Mouse (Mus musculus) adrenal gland, postnatal 25 days (tissue): ENCODE data around the gene Myo1e. TPM values are rescaled to one million over a fixed set of nuclear protein-coding genes. Genes with fewer than 3 reads are reported as not detected.
"Not testable (repeated sequence)": the region's sequence is repeated elsewhere in the genome, so short reads cannot be mapped to it uniquely, and the experiment has no call there.

ENCODE experiments used
- DNase-seq: peaks from one replicate; pipeline ENCODE4 v3.0.0; 2021; ENCODE audit warnings: mixed read lengths
- total RNA-seq: library from RNA; stranded (reverse); gene quantifications from 2 replicates; pipeline ENCODE4 v1.2.3, GENCODE M21; 2021

Myo1e gene
- total RNA-seq, 1 experiment from 2014 or later, result 24.5 TPM

DNA sequence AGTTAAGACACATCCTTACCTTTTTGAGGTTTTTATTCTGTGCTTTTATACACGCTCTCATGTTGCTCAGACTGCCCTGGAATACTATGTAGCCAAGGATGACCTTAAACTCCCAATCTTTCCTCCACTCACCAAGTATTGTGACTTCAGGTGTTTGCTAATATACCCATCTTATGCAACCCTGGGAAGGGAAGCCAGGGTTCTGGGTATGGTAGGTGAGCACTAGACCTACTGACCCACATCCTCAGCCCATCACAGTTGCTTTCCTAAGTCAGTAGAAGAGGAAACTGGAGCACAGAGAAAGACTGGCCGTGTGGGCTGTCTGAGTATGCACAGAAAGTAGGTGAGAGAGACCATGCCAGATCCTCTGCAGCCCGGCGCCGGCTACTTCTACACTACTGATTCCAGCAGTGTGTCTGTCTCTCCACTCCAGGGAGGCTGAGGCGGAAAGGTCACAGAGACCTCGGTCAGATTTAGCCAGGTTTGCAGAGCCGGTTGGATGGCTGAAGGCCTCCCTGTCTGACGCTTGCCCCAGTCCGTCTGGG is 44.4 kb downstream of the Myo1e start:
- DNase-seq, result no peak

DNA sequence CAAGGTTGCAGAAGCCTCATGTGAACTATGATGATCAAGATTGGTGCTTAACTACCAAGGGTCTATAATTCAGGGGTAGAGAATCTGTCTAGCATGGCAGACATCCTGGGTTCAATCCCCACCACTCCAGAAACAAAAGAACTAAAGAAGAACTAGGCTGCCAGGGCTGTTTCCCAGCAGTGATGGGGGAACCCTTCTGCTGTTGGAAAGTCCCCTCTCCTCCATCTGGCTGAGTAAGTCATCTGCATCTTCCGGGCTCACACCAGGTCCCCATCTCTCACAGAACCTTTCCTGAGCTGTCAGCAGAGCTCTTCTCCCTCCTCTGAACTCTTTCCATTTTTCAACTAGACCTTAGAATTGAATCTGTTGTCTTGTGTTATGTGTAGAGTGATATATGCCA is 45.9 kb downstream of the Myo1e start:
- no peak for DNase-seq

DNA sequence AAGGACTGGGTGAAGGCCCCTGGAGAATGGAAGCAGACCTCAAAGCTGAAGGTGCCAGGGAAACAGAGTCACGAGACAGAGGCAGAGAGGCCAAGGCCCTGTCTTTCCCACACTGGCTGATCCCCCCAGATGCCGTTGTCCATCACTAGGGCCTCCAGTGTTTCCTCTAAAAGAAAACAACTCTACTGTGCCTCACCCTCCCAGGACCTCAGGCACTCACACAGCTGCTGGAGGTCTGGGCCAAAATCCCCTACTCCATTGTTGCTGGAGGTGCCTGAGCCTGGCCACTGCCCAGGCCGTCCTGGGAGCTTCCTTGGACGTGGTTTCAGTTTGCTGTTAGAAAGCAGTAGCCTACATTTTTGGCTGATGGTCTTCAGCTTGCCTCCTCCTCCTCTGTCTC is 47.9 kb downstream of the Myo1e start:
- no peak for DNase-seq

DNA sequence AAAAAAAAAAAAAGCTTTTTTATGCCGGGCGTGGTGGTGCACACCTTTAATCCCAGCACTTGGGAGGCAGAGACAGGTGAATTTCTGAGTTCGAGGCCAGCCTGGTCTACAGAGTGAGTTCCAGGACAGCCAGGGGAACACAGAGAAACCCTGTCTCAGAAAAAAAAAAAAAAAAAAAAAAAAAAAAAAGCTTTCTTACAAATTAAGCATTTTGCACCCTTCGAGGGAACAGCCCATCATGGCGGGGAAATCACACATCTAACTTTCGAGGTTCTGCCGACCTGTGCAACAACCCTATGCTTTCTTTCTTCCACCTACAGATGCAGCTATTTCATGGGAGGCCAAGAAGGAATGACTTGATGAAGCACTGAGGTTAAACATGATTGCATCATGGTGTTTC is 48.9 kb downstream of the Myo1e start:
- not testable (repeated sequence) for DNase-seq

DNA sequence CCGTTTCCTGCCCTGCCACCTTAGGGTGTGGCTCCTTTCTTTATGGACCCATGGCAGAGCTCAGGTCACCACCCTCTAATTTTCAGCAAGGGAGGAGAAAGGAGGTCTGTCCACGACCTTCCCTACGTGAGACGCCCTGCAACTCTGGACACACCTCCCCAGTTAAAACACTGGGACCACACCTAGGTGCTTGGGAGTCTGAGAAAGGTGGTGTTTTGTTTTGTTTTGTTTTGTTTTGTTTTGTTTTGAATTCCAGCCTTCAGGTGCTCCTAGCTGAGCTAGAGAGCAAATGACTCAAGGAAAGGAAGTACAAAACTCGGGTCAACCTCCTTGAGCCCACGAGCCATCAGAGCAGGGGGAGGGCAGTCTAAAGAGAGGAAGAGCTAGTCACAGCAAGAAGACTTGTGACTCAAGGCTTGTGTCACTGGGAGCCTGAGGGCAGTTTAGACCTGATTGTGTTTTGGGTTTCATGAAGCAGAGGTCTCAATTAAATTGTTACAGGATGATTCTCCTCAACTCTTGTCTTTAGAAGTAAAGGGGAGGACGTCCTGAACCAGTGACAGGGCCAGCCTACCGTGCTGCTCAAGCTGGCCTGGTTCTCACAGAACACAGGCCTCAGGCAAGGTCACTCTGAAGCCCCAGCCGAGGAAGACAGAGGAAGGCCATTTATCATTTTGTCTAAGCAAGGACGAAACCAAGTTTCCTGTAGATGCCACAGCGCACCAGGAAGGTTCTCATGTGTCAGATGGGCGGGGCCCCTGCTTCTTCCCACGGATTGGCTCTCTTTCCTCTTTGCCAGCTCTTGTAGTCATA is 50.3 kb downstream of the Myo1e start:
- DNase-seq, result peak; percentile 72

DNA sequence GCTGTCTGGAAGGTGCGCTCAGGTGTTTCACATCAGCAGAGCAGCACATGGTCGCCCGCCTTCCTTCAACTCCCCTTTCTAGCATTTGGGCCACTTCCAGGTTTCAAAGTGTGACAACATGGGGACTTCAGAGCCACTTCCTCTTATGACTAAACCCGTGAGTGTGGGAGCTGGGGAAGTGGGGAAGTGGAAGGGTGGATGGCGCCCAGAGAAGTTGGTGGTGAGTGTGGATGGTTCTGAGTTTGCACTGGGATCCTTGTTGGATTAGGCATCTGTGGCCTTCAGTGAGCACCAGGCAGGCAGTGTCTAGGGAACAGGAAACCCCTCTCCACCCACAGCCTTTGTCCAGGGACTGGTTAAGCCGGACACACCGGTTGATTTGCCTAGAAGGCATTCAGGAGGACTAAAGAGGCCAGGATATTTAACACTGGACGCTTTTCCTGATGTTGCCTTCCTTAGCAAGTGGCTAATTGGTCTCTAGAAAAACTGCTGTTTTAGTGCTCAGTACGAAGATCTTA is 53.2 kb downstream of the Myo1e start:
- DNase-seq, result no peak

DNA sequence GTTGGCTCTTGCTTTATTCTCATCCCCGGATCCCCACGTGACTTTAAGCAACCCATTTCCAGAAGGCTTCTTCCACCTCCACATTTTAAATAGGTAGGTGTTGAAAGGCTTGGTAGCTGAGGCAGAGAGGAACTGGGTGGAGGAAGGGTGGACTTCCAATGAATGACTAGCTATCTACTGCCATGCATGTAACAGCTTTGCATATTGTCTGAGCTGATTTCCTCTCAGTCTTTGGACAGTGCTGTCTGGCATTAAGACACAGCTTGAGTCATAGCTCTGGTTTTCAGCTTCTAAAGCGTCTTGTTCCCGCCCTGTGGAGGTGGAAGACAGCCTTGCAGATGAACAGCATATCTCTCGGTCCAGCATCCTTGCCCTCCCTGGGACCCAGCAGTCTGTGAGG is 54.5 kb downstream of the Myo1e start:
- no peak for DNase-seq

DNA sequence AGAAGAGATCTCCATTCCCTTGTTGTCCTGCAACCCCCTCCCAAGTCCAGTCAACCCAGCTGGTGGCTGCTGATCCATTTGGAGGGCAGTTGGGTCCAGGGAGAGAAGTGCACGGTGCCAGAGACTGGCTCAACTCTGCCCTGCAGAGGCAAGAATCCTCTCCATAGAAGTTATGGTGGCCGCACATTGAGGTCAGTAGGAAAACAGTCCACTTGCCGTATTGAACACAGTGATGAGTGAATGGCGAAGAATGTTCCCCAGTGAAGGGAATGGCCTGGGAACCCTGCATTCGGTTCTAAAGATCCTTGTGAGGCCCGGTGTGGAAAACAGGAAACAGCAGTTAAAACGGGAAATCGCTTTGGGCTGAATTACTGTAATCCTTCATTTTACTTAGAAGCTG is 56.0 kb downstream of the Myo1e start:
- no peak for DNase-seq

DNA sequence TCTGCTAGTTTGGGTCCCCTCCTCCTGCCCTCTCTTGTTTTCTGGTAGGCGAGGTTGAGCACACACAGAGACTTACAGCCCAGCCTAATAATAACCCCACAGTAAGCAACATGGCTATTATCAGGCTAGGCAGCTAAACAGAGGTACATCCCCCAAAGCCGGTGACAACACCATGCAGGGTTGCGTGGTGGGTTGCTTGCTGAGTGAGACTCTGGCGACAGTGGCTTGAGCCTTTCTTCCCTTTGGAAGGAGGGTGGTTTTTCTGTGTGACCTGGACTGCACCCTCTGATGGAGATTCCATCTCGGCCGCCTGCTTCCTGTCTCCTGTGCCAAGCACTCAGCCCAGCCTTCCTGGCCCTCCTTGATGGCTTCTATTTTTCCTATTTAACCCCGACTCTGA is 56.6 kb downstream of the Myo1e start:
- DNase-seq, result no peak

DNA sequence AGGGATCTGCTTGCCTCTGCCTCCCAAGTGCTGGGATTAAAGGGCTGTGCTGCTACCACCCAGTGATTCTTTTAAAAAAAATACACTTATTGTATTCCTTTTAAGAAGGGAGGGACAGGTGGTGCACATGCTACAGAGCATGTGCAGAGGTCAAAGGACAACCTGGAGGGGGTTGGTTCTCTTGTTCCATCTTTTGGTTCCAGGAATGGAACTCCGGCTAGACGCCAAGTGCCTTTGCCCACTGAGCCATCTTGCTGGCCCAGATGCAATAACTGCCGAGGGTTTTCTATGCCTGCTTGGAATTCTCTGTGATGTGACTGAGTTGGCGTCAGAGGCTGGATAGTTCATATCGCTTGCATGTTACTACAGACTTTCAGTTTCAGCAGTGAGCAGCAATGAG is 58.4 kb downstream of the Myo1e start:
- no peak for DNase-seq

DNA sequence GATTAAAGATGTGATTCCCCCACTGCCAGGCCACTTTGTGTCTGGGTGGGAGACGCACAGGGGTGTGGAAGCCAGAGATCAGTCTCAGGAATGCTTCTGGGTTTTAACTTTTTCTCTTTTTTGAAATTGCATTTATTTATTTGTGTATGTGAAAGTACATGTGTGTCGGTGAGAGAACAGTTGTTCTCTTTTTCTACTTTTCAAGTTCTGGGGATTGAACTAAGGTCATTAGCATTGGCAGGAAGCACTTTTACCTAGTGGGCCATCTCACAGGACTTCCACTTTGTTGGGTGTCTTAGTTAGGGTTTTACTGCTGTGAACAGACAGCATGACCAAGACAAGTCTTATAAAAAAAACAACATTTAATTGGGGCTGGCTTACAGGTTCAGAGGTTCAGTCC is 59.0 kb downstream of the Myo1e start:
- no peak for DNase-seq

DNA sequence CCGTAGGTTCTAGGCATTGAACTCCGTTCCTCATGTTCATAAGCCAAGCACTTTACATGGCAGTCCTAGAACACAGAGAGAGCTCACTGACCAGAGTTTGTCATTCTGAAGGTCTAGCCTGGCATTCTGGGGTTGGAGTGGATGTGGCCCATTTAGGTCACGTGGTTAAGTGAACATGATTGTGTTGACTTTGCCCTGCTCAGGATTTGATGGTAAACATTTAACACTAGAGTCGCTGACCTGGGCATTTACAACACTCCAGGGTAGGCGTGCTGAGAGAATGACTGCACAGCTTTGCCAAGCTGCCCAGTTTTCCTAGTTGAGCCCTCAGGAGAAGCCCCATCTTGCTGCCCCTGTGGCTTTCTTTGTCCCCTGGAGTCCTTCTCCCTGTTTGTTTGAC is 60.0 kb downstream of the Myo1e start:
- DNase-seq, result no peak

DNA sequence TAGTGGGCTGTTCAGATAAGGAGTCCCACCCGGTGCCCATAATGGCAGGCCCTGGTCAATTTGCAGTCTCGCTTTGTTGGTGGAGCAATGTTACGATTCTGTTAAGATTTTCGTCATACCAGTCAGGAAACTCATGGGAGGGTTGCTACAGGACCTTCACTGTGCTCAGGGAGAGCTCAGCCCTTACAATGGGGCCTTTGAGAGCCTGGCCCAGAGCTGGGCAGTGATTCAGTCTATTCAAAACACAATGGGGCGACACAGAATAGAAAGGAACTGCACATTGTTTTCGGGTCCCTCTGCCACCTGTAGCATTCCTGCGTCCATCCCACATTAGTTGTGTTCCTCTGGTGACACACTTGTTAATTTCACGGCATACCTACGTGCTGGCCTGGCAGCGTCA is 62.2 kb downstream of the Myo1e start:
- DNase-seq, result no peak

DNA sequence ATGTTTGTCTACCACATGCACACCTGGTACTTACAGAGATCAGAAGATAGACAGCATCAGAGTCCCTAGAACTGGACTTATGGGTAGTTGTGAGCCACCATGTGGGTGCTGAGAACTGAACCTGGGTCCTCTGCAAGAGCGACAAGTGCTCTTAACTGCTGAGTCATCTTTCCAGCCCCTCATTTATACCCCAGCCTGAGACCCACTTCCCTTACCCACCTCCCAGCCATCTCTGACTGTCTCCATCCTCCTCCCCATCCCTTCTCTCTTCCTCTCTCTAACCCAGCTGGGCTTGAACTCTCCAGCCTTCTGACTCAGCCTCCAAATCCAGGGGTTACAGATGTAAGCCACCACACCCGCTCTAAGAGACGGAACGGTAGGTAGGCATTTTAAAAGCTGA is 63.3 kb downstream of the Myo1e start:
- DNase-seq, result no peak

DNA sequence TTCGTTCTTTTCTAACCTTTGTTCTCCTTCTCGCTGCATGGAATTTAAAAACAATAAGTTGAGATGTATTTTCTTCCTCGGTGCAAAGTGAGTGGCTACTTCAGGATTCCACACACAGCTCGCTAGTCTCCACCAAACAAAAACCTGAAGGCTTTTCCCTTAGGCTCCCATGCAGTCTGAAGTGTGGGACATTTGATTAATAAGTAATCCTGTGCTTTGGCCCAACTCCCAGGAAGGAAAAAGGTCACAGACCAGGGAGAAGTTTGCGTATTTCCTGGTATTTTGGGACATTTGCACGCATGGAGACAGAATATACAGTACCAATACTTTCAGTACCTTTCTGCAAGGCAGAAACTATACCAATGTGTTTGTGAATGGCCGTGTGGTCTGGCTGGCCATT is 64.0 kb downstream of the Myo1e start:
- no peak for DNase-seq

DNA sequence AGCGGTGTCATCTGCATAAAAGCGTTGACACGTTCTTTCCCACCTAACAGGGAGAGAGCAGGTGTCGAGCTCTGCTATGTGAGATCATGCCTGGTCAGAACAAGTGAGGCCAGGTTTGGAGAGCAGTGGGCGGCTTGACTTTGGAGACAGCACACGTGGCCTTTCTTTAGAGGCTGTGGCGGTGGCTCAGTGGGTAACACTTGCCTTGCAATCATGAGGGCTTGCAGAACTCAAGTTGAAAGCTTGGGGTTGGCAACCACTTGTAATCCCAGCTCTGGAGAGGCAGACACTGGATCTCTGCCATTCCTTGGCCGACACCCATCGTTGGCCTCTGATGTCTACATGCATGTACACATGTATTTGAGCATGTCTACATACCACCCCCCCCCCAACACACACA is 64.5 kb downstream of the Myo1e start:
- no peak for DNase-seq

DNA sequence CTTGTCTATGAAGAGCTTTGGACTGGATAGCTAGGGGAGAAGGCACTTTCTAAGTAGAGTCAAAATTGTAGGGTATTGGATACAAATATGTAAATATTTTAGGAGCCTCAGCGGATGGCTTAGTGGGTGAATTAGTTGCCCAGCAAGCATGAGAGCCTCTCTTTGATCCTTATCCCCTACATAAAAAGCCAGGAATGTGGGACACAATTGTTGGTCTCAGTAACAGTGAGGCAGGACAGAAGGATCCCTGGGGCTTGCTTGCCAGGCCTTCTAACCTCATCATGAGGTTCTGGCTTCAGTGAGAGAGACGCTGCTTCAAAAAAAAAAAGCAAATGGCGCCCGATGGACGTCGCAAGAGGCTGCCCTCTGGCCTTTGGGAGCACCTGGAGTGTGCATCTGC is 66.9 kb downstream of the Myo1e start:
- no peak for DNase-seq

DNA sequence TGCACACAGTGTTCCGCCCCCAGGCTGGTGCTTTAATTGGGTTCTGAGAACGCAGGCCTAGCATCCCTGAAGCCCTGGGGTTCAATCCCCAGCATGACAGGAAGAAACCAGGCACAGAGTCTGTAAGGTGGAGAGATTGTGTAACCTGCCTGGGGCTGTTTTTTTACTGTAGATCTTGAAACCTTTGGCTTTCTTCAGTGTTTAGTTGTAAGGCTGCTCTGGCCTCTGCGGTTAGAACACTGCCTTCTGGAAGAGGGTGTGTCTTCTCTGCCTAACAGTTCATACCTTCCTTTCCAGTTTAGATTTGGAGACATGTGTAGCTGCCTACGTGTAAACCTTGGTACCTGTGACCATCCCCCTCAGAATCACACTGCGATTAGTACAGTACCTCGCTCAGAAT is 67.3 kb downstream of the Myo1e start:
- DNase-seq, result no peak

DNA sequence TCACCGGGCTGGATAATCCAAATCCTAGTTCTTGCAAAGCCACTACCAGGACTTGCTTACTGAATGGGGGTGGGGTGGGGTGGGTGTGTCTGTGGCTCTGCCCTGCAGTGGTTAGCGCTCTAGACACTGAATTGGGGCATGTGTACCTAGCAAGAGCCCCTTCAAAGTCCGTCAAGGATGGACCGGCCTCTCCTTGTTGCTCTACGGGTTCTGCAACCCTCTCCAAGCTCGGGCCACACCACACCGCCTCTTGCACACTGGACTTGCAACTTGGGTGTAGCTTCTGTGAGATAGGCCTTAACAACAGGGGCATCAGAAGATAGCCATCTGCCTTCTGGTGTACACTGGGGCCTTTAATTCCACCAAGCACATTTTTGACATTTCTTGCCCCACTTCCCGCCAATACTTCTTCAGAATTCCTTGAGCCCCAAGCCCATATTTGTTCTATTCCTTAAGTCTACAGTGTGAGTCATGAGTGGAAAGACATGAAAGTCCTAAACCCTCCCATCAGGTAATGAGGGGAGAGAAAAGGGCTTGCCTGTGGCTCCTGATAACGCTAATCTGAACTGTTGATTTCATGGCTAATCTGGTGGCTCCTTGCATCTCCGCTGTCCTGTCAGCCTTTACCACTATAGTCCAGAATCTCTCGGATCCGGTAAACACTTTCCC is 67.9 kb downstream of the Myo1e start:
- DNase-seq, result no peak

DNA sequence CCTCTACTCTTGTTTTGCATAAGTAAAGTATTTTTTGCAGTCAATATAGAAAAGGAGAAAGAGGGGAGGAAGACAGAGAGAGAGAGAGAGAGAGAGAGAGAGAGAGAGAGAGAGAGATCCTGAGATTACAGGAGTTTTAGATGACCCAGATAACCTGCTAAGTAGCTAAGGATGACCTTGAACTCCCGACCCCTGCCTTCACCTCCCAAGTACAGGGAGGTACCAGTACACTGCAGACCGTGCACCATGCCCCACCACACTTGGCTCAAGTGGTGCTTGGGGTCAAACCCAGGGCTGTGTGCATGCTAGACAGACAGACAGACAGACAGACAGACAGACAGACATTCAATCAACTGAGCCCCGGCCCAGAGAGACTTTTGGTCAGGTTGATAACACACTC is 69.9 kb downstream of the Myo1e start:
- DNase-seq, result no peak

DNA sequence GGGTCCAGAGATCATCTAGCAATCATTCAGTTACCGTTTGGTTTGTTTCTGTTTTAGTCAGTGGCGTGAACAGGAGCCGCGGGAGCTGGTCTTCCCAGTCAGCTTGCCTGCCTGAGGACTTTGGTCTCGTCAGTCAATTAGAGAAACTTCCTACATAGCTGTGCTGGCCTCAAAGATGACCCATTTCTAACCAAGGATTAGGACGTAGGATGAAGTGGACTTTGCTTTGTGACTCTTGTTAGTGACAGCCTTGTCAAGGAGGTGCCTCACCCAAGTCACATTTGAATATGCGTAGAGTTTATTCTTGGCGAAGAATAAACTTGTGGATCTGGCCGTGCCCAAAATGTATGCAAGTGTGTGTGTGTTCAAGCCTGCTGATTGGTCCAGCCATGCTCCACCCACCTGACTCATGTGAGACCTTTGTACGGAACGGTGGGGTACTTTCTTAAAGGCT is 70.4 kb downstream of the Myo1e start:
- no peak for DNase-seq

DNA sequence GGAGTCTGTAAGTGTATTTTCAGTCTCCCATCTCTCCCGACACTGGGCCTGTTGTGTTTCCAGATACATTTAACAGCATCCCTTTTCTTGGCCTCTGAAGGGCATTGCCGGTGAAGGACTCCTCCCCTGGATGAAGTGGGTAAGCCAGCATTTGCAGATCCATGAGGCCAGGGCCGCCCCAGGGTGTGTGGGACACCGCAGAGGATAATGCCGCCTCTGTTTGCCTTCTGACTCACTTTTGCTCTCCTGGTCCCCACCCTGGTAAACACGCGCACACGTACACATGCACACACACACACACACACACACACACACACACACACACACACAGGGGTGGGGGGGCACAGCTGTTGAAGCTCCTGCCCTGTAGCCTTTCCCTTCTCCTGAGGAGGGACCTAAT is 74.3 kb downstream of the Myo1e start:
- no peak for DNase-seq

DNA sequence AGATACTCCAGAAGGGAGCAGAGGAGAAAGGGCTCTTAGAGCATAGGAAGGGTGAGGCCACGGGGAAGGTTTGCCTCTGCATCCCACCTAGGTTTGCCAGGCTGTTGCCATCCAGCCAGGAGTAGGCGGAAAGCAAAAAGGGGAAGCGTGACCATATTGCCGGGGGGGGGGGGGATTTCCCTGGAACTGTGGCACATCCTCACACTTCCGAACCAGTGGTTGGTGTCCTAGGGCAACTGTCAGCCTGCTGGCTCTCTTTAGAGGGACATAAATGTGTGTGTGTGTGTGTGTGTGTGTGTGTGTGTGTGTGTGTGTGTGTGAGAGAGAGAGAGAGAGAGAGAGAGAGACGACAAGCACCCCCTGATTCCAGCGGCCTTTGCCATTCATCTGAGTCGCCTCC is 75.0 kb downstream of the Myo1e start:
- DNase-seq, result no peak

DNA sequence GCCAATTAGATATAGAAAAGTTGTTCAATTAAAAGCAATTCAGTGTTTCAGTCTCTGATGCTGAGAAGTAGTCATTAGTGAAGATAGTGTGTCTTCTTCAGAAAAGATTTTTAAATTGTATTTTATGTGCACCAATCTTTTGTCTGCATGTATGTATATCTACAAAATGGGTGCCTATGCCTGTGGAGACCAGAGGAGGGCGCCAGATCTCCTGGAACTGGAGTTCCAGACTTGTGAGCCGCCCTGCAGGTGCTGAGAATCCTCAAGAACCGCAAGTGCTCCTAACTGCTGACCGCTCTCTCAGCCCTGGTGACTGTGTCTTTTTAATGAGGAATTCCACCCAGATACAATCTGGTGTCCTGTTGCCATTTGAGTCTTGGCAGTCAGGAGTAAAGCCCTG is 76.0 kb downstream of the Myo1e start:
- no peak for DNase-seq
